Mouse (Mus musculus) testis, postnatal 10 days (tissue): Measurements from ENCODE around the gene Nmur2.

Experiments used
- DNase-seq: peaks from one replicate; pipeline ENCODE4 v3.0.0; 2021; ENCODE audit warnings: low spot score

Nmur2 gene

GRCm38 (mm10) chr11:56040917-56041316 is at the start of gene Nmur2:
Gene Nmur2 (minus strand): TSS chr11:56041010.
- peak; percentile 43 for DNase-seq

GRCm38 (mm10) chr11:56089127-56089689 is 48.4 kb upstream of the Nmur2 start:
- DNase-seq = no peak

- no peak for DNase-seq
Measured at GRCm38 (mm10) chr11:56072131-56072530, 31.3 kb upstream of the Nmur2 start.

- no peak for DNase-seq
Measured at GRCm38 (mm10) chr11:56069658-56070057, 28.8 kb upstream of the Nmur2 start.

GRCm38 (mm10) chr11:56065147-56065546 is 24.3 kb upstream of the Nmur2 start:
- DNase-seq = no peak

GRCm38 (mm10) chr11:56064575-56064974 is 23.8 kb upstream of the Nmur2 start:
- no peak for DNase-seq

- DNase-seq = no peak
Measured at GRCm38 (mm10) chr11:56059236-56059635, 18.4 kb upstream of the Nmur2 start.

- no peak for DNase-seq
Measured at GRCm38 (mm10) chr11:56054439-56054838, 13.6 kb upstream of the Nmur2 start.

GRCm38 (mm10) chr11:56026854-56027253 is 14.0 kb downstream of the Nmur2 start:
- DNase-seq = no peak

GRCm38 (mm10) chr11:56025746-56026570 is 14.9 kb downstream of the Nmur2 start:
- DNase-seq = no peak

GRCm38 (mm10) chr11:56013510-56014057 is 27.2 kb downstream of the Nmur2 start:
- DNase-seq = no peak

GRCm38 (mm10) chr11:56012396-56012795 is 28.4 kb downstream of the Nmur2 start:
- DNase-seq = no peak

GRCm38 (mm10) chr11:56008277-56008676 is 32.5 kb downstream of the Nmur2 start:
- no peak for DNase-seq

- no peak for DNase-seq
Measured at GRCm38 (mm10) chr11:55992799-55993198, 48.0 kb downstream of the Nmur2 start.

- DNase-seq = no peak
Measured at GRCm38 (mm10) chr11:55992148-55992547, 48.7 kb downstream of the Nmur2 start.

GRCm38 (mm10) chr11:55991505-55992066 is 49.2 kb downstream of the Nmur2 start:
- peak; percentile 48 for DNase-seq

- DNase-seq = no peak
Measured at GRCm38 (mm10) chr11:55984643-55985042, 56.2 kb downstream of the Nmur2 start.

GRCm38 (mm10) chr11:55981656-55982055 is 59.2 kb downstream of the Nmur2 start:
- peak; percentile 44 for DNase-seq

GRCm38 (mm10) chr11:55978146-55978545 is 62.7 kb downstream of the Nmur2 start:
- DNase-seq = no peak
